Mouse (Mus musculus): Measurements from ENCODE around the gene Dhrs4.

Dhrs4 gene

DNA sequence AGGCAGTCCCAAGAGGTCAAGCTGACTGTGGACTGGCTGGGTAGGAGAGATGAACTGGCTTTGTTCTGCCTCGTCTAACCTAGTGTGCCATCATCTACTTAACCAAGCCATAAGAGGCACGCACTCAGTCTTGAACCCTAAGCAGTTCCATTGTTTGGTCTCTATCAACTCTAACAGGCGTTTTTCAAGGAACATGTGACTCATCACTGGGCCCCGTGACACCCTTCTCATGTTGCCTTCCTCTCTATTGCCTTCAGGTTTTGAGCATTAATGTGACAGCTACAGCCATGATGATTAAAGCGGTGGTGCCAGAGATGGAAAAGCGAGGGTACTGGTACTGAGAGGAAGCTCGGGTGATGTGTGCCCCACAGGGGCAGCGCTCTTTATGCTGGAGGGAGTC is 8.3 kb downstream of the Dhrs4 start:
- DNase-seq (ENCODE audit: low spot score), result no peak

DNA sequence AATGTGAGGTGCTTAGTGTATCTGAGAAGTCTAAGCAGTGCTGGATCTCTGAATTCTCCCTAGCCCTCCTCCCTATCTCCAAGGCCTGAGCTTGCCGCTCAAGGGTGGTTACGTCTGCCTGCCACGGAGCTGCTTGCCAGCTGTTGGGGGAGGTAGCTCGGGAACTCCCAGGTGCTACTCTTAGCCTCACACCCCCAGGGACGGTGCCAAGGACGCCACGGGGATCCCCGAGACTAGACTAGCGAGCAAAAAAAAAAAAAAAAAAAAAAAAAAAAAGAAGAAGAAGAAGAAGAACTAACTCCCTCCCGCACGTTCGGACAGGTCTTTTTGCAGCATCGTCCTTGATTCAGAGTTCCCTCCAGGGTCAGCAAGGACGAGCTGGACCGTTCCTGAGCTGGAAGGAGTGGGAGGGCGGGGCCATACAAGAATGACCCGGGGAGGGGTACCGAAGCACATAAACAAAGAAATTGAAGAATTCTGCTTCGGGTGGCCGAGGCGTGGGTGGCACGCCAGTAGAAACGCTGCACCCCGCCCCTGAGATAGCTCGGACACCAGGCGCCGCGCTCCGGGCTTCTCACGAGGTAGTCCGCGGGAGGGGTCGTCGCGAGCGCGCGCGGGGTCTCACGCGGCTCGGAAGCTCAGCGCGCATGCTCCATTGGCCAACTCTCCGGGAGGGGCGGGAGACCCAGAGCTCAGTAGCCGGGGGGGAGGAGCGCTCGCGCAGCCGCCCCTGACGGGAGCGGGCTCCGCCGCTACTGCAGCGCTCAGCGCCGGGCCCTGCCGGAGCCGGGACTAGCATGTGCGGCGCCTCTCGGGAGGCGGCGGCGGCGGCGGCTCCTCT is 12.0 kb downstream of the Dhrs4 start, which contains the start of gene Carmil3:
Gene Carmil3 (plus strand): TSS at position 291 of the 841 bp plus-strand sequence.
- DNase-seq (ENCODE audit: low spot score), result peak; percentile 44

DNA sequence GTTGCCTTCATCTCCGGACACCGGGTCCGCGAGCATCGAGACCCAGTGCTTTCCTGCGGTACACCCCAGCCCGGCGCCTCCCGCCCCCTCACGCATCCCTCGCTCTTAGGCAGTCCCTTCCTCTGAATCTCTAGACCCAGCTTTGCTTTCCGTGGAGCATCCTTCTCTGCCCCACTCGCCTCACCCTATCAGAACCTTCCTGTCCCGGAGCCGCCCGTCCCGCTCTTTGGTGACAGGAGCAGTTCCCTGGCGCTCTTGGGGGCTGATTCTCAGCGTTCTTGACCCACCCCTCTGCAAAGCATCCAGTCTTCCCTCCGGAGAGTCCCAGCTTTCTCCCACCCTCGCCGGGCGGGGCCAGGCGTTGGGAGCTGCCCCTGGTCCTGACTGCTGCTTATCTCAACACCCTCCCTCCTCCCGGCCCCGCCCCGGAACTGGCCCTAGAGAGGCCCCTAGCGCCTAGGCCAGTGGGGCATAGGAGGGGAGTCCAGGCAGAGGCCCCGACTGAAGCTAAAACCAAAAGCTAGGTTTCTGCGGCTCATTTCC is 12.8 kb downstream of the Dhrs4 start:
- peak; percentile 31 for DNase-seq (ENCODE audit: low spot score)

DNA sequence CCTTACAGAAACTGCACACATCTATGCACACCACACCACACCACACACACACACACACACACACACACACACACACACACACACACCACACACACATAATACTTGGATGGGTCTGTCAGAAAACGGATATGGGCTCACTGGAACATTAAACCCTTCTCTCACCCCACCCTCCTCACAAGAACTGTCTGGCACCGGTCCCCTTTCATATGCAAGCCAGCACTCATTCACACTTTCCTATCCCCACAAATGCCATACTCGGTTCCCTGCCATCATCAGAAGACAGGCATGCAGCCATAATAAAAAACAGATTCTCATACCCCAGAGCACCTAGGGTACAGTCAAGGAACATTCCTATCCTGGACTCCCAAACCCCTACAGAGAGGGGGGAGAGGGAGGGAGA is 13.5 kb downstream of the Dhrs4 start:
- no peak for DNase-seq (ENCODE audit: low spot score)

DNA sequence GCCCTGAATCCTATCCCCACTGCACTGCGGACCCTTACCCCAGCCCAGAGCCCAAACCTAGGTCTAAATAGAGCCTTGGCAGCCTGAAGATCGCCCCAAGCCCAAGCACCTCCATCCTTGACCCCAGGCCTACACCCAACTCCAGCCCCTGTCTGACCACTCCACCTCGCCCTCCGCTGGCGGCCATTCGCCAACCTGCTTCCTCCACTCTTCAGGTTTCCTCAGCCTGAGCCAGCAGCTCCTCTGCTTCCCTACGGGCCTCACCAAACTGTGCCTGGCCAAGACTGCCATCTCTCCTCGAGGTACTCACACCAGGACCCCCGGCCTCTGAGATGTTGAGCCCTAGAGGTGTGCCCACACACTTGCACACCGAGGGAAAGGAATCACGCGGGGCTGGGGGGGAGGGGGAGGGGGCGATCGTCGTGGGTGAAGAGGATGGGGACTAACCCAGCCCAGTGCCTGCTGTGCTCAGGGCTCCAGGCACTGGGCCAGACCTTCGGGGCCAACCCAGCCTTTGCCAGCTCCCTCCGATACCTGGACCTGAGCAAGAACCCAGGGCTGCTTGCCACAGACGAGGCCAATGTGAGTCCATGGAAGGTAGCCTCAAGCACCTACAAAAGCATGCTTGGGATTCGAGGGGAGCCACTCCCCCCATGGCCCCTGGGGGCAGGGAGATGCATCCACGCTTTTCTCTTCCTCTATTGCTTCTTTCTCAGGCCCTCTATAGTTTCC is 17.1 kb downstream of the Dhrs4 start:
- no peak for DNase-seq (ENCODE audit: low spot score)

DNA sequence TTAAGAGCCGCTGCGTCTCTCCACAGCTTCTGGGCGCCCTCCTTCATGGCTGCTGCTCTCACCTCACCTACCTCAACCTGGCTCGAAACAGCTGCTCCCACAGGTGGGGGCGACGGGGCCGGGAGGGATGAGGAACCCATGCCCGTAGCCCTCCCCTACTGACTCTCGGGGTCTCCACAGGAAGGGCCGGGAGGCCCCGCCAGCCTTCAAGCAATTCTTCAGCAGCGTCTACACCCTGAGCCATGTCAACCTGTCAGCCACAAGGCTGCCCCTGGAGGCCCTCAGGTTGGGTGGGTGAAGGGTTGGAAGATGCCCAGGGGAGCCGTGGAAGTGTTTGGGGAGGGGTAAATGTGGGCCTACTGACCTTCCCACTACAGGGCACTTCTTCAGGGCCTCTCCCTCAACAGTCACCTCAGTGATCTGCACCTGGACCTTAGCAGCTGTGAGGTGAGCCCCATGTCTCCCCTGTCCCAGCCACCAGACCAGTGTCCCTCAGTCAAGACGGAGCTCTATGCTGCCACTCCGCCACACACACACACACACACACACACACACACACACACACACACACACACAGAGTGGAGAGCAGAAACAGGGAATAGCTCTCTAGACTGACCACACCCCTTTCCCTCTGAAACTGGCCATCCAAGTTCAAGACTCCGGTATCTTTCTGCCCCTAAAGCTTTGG is 18.3 kb downstream of the Dhrs4 start:
- no peak for DNase-seq (ENCODE audit: low spot score)

DNA sequence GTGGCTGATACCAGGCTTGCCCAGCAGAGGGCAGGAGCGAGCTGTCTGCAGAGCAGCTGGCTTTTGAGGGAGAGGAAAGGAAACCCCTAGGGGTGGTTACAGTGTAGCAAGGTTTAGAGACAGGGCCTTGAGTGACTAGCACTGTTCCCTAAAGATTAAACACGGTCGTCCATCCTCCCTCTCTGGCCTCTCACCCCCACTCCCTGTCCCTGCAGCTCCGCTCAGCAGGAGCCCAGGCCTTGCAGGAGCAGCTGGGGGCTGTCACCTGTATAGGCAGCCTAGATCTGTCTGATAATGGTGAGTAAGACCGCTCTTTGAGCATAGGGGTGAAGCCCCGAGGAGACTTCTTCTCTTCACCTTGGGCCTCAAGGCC is 18.9 kb downstream of the Dhrs4 start:
- DNase-seq (ENCODE audit: low spot score), result peak; percentile 90

DNA sequence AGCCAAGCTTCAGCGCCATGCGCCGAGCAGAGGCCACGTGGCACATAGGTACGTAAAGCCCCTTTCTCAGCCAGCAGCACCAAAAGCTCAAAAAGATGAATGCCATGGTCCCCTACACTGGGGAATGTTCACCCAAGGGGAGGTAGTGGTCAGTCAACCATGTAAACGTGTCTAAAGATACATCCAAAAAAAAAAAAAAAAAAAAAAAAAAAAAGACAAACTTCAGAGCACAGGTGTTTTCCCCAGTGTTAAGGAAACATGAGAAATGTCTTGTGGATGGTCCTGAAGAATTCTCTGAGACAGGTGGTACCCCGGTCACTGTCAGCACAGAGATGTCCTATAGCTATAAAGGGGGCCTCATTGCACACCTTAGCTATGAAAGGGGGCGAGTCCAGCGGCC is 27.1 kb downstream of the Dhrs4 start:
- no peak for DNase-seq (ENCODE audit: low spot score)

DNA sequence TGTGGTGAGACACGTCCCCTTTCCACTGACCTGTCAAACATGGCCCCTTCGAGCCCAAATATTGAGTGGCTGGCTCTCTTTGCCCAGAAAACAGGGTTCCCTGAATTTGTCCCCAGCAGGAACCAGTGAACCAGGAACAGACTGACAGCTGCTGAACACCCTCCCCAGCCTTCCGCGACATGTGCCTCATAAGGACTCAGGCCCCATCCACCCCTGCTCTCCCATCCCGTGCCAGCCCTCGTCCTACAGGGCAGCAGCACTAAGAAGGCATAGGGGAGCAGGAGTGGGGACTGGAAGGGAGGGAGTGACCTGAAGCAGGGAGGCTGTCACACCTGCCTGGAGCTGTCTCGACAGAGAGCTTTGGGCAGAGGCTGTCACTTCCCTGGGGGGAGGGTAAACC is 29.2 kb downstream of the Dhrs4 start:
- no peak for DNase-seq (ENCODE audit: low spot score)

DNA sequence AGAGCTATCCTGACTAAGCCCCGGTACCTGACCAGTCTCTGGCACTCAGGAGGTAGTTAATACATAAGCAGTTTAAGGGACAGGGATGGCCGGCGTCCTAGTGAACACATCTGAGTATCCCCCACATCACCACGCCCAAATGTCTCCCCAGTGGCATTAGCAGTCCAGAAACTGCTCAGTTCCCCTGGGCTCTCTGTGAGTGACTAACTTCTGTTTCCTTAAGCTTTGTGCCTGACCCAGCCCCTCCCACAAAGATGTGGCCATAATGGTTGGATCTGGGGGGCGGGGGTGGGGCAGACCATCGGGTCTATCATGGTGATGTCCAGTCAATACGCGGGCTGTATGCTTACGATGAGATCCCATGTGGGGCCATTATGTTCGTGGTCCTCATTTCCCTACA is 31.0 kb downstream of the Dhrs4 start:
- DNase-seq (ENCODE audit: low spot score), result no peak

DNA sequence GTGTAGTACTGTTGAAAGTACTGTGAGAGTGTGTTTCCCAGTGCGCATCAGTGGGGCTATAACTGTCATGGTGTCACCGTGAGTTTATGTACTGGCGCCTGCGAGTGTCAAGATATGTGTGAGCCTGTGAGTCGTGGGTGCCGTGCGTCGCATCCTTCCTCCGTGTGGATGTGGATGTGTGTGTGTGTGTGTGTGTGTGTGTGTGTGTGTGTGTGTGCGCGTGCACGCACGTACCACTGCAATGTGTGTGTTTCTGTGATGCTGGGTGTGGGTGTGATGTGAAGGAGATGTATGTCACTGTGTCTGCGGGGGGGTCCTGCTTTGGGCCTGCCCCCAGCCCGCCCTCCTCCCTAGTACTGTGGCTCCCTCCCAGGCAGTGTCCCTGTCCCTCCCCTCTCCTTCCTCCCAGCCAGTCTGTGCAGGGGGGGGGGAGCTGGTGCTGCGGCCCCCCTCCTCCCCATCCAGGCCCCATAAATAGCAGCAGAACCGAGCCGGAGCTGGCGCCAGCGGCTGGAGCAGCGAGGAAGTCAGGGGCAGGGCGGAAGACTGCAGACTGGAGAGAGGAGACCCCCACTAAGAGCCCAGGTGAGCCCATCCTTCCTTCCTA is 31.7 kb downstream of the Dhrs4 start, which contains the start of gene Cpne6:
Gene Cpne6 (plus strand): TSS at position 321 of the 607 bp plus-strand sequence.
- no peak for DNase-seq (ENCODE audit: low spot score)

DNA sequence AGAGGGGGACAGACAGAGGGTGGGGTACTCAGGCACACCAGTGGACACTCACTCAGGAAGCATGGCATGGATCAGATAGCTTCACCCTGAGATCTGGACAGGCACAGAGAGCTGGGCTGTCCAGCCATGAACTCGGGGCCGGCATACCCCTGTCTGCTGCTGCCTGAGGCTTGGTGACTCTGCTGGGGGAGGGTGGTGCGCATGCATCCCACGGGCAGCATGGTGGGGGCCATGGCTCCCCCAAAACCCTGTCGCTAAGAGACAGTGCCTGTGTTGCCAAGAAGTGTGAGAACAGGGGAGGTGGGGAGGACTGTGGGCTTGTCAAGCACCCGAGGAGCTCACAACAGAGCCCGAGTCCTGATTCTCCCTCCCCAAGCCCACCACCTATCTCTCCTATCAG is 32.5 kb downstream of the Dhrs4 start:
- DNase-seq (ENCODE audit: low spot score), result no peak

DNA sequence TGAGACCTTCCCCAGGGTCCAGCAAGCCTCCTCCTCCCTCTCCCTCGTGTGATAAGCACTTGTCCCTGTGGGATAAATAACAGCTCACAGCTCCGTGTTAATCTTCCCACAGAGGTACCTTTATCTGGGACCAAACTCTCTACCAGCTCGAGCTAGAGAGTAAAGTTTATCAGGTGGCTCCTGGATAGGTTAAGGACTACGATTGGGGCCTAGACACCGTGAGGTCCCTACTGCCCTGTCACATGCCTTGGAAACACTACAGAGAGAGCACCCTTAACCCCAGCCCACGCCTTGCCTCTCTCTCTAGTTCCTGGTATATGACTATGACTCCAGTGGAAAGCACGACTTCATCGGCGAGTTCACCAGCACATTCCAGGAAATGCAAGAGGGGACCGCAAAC is 35.4 kb downstream of the Dhrs4 start:
- DNase-seq (ENCODE audit: low spot score), result no peak

DNA sequence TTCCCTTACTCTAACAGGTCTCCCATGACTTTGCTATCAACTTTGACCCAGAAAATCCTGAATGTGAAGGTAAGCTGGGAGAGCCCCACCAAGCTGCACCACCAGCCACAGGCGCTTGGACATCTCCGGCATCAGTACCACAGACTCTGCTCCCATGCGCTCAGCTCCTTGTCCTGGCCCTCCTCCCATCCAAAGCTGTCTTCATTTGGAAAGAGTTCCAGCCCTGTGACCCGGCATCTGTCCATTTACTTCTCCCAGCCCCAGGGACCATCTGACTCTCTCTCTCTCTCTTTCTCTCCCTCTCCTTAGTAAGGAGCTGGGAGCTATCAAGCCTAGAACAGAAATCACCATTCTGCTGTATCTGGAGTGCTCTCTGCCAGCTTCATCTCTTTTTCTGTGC is 37.3 kb downstream of the Dhrs4 start:
- no peak for DNase-seq (ENCODE audit: low spot score)

DNA sequence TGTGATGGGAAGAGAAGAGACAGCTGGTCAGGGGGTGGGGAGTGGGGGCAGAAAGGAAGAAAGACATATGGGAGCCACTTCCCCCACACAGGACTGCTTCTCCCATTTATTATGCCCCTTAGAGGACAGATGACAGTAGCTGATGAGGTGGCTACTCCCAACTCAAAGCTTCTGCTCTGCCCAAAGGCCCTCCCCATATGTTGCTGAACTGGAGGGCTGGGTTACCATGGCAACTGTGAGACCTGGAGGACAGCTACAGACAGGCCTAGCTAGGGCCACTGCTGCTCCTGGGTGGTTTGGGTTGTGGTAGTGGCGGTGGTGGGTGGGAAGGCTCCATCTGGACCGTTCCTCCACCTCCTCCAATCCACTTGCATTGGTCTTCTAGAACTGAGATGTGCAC is 40.3 kb downstream of the Dhrs4 start:
- DNase-seq (ENCODE audit: low spot score), result no peak

DNA sequence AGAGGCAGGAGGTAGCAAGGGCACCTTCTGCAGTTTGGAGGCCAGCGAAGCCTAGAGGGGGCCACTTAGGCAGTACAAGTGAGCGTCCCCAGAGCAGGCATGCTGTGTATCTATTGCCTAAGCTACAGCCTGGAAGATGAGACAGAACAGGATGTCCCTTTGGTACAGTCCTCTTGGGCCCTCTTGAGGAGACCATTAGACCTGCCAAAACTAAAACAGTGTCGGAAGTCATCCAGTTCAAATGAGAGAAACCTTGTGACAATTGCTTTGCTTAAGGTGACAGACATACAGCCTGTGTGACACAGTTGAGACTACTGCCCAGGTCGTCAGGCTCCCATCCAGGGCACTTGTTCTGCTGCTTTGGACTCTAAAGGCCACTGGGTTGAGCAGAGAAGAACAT is 41.0 kb downstream of the Dhrs4 start:
- DNase-seq (ENCODE audit: low spot score), result no peak

DNA sequence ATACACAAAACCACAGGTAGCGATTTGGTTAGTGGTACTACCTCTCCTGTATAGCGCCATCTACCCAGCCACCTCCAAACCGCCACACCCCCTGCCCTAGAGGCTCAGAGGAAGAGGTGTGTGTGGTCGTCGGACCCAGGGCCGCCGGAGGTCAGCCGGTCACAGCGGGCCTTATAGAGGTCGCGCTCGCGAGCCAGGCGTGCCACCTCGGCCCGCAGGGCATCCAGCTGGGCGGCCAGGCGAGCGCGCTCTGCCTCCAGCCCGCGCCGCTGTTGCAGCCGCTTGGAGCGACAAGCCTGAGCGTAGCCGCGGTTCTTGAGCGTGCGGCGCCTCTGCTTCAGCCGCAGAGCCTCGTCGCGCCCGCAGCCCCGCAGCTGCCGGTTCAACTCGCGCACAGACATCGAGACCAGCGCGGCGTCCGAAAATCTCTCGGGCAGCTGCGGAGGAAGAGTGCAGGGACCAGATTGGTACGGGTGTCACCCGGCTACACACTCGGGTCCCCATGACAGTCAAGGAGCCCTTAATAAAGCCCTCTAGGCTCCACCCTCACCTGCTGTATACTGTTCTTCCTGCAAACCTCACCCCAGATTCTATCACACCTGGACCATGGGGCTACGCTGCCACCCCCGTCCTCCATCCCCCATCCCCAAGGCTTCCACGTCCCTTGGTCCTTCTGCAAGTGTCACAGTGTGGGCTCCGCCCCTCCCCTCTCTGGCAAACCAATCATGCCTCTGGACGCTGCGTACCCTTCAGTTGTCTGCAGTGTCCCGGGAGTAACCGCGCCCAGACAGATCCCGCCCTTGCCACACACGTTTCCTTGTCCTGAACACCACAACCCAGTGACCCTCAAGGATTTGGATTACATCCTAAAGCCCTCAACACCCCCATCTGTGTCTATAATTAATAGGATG is 42.1 kb downstream of the Dhrs4 start:
- no peak for DNase-seq (ENCODE audit: low spot score)

DNA sequence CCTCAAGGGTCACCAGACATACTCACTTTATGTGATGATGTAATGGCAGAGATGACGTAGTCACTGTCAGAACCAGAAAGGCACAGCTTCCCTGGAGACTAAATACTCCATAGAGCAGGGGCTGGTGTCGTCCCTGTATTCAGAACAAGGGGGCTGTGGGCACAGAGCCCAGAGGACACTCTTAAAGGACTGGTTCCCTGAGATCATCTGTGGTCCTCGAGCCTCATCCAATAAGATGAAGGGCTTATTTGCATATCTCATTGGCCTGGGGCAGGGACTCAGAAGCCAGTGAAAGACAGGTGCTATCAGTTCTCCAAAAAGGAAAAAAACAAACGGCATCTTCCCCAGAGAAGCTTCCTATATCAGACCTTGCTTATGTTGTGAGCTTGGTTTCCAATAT is 45.5 kb downstream of the Dhrs4 start:
- DNase-seq (ENCODE audit: low spot score), result no peak

DNA sequence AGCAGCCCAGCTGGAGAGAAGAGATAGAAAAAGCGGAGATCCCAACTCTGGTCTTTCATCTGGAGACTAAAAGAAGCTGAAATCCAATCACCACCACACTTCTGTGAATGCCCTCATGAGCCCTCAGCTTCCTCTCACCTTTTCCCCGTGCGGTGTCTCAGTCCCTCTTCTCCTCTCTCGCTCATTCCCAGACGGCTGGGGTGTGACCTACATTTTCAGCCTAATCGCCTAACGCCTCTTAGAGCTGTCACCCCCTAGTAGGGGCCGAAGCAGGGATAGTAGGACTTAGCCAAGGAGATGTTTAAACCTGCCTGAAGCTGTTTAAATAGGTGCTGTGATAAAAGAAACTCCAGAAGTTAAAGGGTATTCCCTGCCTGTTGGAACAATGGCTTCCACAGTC is 46.2 kb downstream of the Dhrs4 start, which contains the start of gene Nrl:
Gene Nrl (minus strand): TSS at position 197 of the 400 bp plus-strand sequence.
- DNase-seq (ENCODE audit: low spot score), result no peak

DNA sequence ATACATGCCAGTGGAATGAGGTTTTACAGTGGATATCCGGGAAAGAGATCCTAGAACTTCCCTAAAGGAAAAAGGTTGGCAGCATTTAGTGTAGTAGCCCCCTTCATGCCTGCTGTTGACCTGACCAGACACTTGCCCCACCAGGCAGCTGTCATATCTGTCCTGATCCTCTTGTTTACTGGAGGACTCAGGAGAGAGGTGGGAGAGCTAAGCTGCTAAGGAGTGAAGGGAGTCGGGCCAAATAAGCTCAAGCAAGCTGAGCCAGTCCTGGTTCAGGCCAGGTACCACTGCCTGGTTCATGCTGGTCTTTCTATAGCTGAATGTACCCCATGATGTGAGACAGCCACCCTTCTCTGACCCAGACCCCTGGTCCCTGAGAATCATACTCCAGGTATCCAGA is 48.1 kb downstream of the Dhrs4 start:
- DNase-seq (ENCODE audit: low spot score), result no peak

DNA sequence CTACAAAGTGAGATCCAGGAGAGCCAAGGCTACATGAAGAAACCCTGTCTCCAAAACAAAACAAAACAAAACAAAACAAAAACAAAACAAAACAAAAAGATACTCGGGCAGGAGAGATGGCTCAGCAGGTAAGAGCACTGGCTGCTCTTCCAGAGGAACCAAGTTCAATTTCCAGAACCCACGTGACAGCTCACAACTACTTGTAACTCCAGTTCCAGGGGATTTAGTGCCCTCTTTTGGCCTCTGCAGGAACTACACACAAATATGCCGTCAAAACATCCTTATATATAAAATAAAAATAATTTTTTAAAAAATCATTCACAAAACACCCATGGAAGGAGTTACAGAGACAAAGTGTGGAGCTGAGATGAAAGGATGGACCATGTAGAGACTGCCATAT is 49.4 kb downstream of the Dhrs4 start:
- no peak for DNase-seq (ENCODE audit: low spot score)
